Comparison of ENCODE assay signal across 12 mouse cellular contexts in the genomic region with DNA sequence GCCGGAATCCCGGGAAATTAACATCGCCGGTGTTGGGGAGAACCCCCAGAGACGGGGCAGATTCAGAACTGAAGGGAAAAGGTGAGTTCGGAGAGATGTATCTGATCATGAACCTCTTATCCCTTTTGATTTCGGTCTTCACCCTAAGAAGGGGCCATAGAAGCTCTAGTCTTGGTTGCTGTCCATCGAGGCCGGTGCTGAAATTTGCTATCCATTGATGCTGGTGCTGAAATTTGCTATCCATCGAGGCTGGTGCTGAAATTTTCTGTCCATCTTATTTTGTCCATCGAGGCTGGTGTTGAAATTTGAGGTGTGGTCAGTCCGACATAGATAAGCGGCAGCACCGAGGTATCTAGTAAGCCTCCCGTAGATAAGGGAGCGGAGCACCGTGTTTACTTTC.
DNase-seq lines count a peak whose midpoint lies in the region; ATAC-seq and TF ChIP-seq lines count a peak whose summit lies in the region.
"Had no signal": no experiment of that assay in that cellular context is flagged by ENCODE, and none has a peak within 500 bp of the region (broad histone marks: within the 10 kb centered on the region; RNA-seq: fewer than 3 reads in every experiment).

No protein-coding gene starts in this region.

- ATAC-seq in forebrain, embryonic 11.5 days (replicated peaks; ENCODE audit: low FRiP score): no peak
- no peak for ATAC-seq in forebrain, embryonic 15.5 days (replicated peaks)
- ATAC-seq in embryonic facial prominence, embryonic 14.5 days (ENCODE audit: low read depth): no peak

- no peak overlapping the region for H3K4me3 ChIP-seq in forebrain, embryonic 11.5 days (ENCODE audit: low read depth, low read length)
- H3K4me3 ChIP-seq in forebrain, embryonic 15.5 days: no peak overlapping the region
- peak overlapping the region; percentile 13 for H3K4me3 ChIP-seq in testis, adult 2 months (ENCODE audit: control insufficient read depth, low read depth, low read length)
- H3K4me3 ChIP-seq in embryonic facial prominence, embryonic 14.5 days (ENCODE audit: low read depth, low read length): no peak overlapping the region
- H3K4me3 ChIP-seq: heart, embryonic 13.5 days; liver, embryonic 13.5 days; megakaryocyte, embryonic 14.5 days had no signal

- no peak for TF ChIP-seq POLR2A in testis, adult 2 months (IDR thresholded peaks at IDR 0.05; ENCODE audit: control insufficient read depth, low read depth, low read length)

- H3K27me3 ChIP-seq in forebrain, embryonic 11.5 days (ENCODE audit: control insufficient read depth, insufficient read depth, low read length): no peaks in the 10 kb centered on the region
- H3K27me3 ChIP-seq in forebrain, embryonic 15.5 days: no peaks in the 10 kb centered on the region
- H3K27me3 ChIP-seq in testis, adult 2 months (ENCODE audit: control insufficient read depth, insufficient read depth, low read length): no peaks in the 10 kb centered on the region
- H3K27me3 ChIP-seq in embryonic facial prominence, embryonic 14.5 days (replicated peaks; ENCODE audit: control insufficient read depth, insufficient read depth, low read length): no peaks in the 10 kb centered on the region
- H3K27me3 ChIP-seq: heart, embryonic 13.5 days; liver, embryonic 13.5 days; megakaryocyte, embryonic 14.5 days had no signal

- 68% methylated on average over 17 of the region's 17 CpGs for WGBS in forebrain, embryonic 11.5 days
- 71% methylated on average over 17 of the region's 17 CpGs for WGBS in forebrain, embryonic 15.5 days
- 69% methylated on average over 17 of the region's 17 CpGs for WGBS in embryonic facial prominence, embryonic 14.5 days

- H3K27ac ChIP-seq in forebrain, embryonic 11.5 days (ENCODE audit: low read depth, low read length): no peak overlapping the region
- H3K27ac ChIP-seq in forebrain, embryonic 15.5 days (replicated peaks): no peak overlapping the region
- no peak overlapping the region for H3K27ac ChIP-seq in testis, adult 2 months (ENCODE audit: control insufficient read depth, insufficient read depth, low read depth, low read length)
- no peak overlapping the region for H3K27ac ChIP-seq in embryonic facial prominence, embryonic 14.5 days (replicated peaks; ENCODE audit: low read depth, low read length)
- H3K27ac ChIP-seq: heart, embryonic 13.5 days; liver, embryonic 13.5 days had no signal

- no peak overlapping the region for H3K9ac ChIP-seq in forebrain, embryonic 11.5 days (ENCODE audit: low read length)
- no peak overlapping the region for H3K9ac ChIP-seq in forebrain, embryonic 15.5 days (replicated peaks)
- no peak overlapping the region for H3K9ac ChIP-seq in embryonic facial prominence, embryonic 14.5 days (ENCODE audit: low read depth, low read length)
- H3K9ac ChIP-seq: heart, embryonic 13.5 days; liver, embryonic 13.5 days had no signal

- TF ChIP-seq CTCF in testis, adult 2 months (IDR thresholded peaks at IDR 0.05; ENCODE audit: control insufficient read depth, insufficient read depth, insufficient replicate concordance, low read depth, low read length): no peak

- no peaks in the 10 kb centered on the region for H3K36me3 ChIP-seq in forebrain, embryonic 11.5 days (ENCODE audit: control insufficient read depth, insufficient read depth, low read length)
- no peaks in the 10 kb centered on the region for H3K36me3 ChIP-seq in forebrain, embryonic 15.5 days
- H3K36me3 ChIP-seq in testis, adult 2 months (ENCODE audit: control insufficient read depth, insufficient read depth, low read length): no peaks in the 10 kb centered on the region
- H3K36me3 ChIP-seq in embryonic facial prominence, embryonic 14.5 days (ENCODE audit: control insufficient read depth, insufficient read depth, low read length): no peaks in the 10 kb centered on the region
- H3K36me3 ChIP-seq: heart, embryonic 13.5 days; liver, embryonic 13.5 days had no signal

- no peaks in the 10 kb centered on the region for H3K9me3 ChIP-seq in forebrain, embryonic 11.5 days (ENCODE audit: control insufficient read depth, low read length)
- no peaks in the 10 kb centered on the region for H3K9me3 ChIP-seq in forebrain, embryonic 15.5 days
- H3K9me3 ChIP-seq in embryonic facial prominence, embryonic 14.5 days (ENCODE audit: control insufficient read depth, low read length): no peaks in the 10 kb centered on the region

- H3K4me1 ChIP-seq in forebrain, embryonic 11.5 days (replicated peaks; ENCODE audit: control insufficient read depth, insufficient read depth, low read length): no peaks in the 10 kb centered on the region
- no peaks in the 10 kb centered on the region for H3K4me1 ChIP-seq in forebrain, embryonic 15.5 days
- no peaks in the 10 kb centered on the region for H3K4me1 ChIP-seq in testis, adult 2 months (ENCODE audit: control insufficient read depth, insufficient read depth, low read length)
- no peaks in the 10 kb centered on the region for H3K4me1 ChIP-seq in embryonic facial prominence, embryonic 14.5 days (ENCODE audit: control insufficient read depth, insufficient read depth, low read length)
- H3K4me1 ChIP-seq: heart, embryonic 13.5 days; liver, embryonic 13.5 days; megakaryocyte, embryonic 14.5 days had no signal

- DNase-seq in forebrain, embryonic 11.5 days (ENCODE audit: low spot score): peak; percentile 50
- DNase-seq in testis, postnatal 10 days (ENCODE audit: low spot score): no peak
- peak; percentile 1 for DNase-seq in embryonic facial prominence, embryonic 14.5 days (ENCODE audit: low spot score)
- DNase-seq in layer of hippocampus, postnatal 25 days (ENCODE audit: extremely low spot score in 1 of 2, low spot score in 1 of 2): no peak
- no peak for DNase-seq in lung, postnatal 36 days
- no peak for DNase-seq in gastrocnemius, postnatal 4 days (ENCODE audit: low spot score in 2 of 2)
- DNase-seq: kidney, postnatal 14 days; liver, embryonic 13.5 days had no signal

- no peak overlapping the region for H3K4me2 ChIP-seq in forebrain, embryonic 11.5 days (ENCODE audit: low read depth, low read length, severe bottlenecking)
- H3K4me2 ChIP-seq in forebrain, embryonic 15.5 days (replicated peaks): no peak overlapping the region
- H3K4me2 ChIP-seq in embryonic facial prominence, embryonic 14.5 days (ENCODE audit: low read depth, low read length): no peak overlapping the region
- H3K4me2 ChIP-seq: heart, embryonic 13.5 days; liver, embryonic 13.5 days had no signal

Comparison
In these comparisons a context has a peak if more than half of its experiments do, and no peak if none do; other contexts are left out.
1. DNase-seq: peak in forebrain, embryonic 11.5 days (single experiment) and embryonic facial prominence, embryonic 14.5 days (single experiment); none in testis, postnatal 10 days (single experiment), layer of hippocampus, postnatal 25 days (0 of 2), lung, postnatal 36 days (single experiment) and gastrocnemius, postnatal 4 days (0 of 2).